Mouse (Mus musculus): ENCODE measurements around the gene Nelfb.
"Not testable (repeated sequence)": the region's sequence is repeated elsewhere in the genome, so short reads cannot be mapped to it uniquely, and the experiment has no call there.

Nelfb gene

GRCm38 (mm10) chr2:25211121-25211670, at the start of gene Nelfb:
Gene Nelfb (minus strand): TSS chr2:25211489.
- peak; percentile 83 for DNase-seq (ENCODE audit: low read depth)

- DNase-seq (ENCODE audit: low read depth) = no peak
Measured at GRCm38 (mm10) chr2:25258887-25259286, 47.6 kb upstream of the Nelfb start.

GRCm38 (mm10) chr2:25257250-25257649, 46.0 kb upstream of the Nelfb start:
- not testable (repeated sequence) for DNase-seq (ENCODE audit: low read depth)

GRCm38 (mm10) chr2:25256443-25257109, 45.3 kb upstream of the Nelfb start:
- DNase-seq (ENCODE audit: low read depth) = not testable (repeated sequence)

- DNase-seq (ENCODE audit: low read depth) = peak; percentile 45
Measured at GRCm38 (mm10) chr2:25255284-25255779, 44.0 kb upstream of the Nelfb start, which contains the start of gene Tmem203. Gene Tmem203 (plus strand): TSS chr2:25255439.

GRCm38 (mm10) chr2:25252331-25252730, 41.0 kb upstream of the Nelfb start:
- no peak for DNase-seq (ENCODE audit: low read depth)

- no peak for DNase-seq (ENCODE audit: low read depth)
Measured at GRCm38 (mm10) chr2:25246183-25247072, 35.1 kb upstream of the Nelfb start, which contains the start of gene AL732309.1. Gene AL732309.1 (minus strand): TSS chr2:25246863.

GRCm38 (mm10) chr2:25244144-25244543, 32.9 kb upstream of the Nelfb start:
- DNase-seq (ENCODE audit: low read depth) = no peak

GRCm38 (mm10) chr2:25243342-25243741, 32.1 kb upstream of the Nelfb start:
- no peak for DNase-seq (ENCODE audit: low read depth)

DNA sequence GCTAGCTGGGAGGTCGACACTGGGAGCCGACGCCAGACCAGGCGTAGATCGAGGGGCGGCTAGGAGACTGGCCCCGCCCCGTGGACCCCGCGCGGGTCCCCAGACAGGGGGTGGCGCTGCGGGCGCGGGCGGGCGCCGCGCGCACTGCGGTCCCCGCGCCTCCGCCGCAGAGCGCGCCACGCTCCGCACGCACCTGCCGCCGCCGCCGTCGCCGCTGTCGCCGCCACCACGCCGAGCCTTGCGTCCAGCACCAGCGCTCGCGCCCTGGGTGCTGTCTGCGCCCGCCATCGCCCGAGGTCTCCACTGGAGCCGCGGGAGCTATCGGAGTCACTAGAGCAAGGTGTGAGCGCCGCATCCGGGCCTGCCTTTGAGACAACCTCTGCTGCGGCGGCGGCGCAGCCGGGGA, 30.8 kb upstream of the Nelfb start, which contains the start of the genes Rnf208 and Cysrt1:
Gene Rnf208 (plus strand): TSS at position 155 of the 406 bp plus-strand sequence.
Gene Cysrt1 (minus strand): TSS at position 352 of the 406 bp plus-strand sequence.
- DNase-seq (ENCODE audit: low read depth) = no peak

DNA sequence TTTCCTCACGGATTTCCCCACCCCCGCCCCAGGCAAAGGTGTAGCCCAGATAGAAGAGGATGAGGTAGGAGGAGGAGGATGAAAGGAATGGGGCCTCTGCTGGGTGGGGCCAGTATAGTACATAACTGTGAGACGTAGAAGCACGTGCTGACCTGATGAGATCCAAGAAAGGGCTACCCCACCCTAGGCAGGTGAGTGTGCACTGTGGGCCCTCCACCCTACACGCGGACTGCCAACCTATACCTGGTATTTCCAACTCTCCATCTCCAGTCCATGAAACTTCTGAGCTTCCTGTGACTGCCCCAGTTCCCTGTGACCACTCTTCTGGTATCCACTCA, 30.1 kb upstream of the Nelfb start:
- no peak for DNase-seq (ENCODE audit: low read depth)

- DNase-seq (ENCODE audit: low read depth) = no peak
Measured at GRCm38 (mm10) chr2:25240723-25241437, 29.6 kb upstream of the Nelfb start.

DNA sequence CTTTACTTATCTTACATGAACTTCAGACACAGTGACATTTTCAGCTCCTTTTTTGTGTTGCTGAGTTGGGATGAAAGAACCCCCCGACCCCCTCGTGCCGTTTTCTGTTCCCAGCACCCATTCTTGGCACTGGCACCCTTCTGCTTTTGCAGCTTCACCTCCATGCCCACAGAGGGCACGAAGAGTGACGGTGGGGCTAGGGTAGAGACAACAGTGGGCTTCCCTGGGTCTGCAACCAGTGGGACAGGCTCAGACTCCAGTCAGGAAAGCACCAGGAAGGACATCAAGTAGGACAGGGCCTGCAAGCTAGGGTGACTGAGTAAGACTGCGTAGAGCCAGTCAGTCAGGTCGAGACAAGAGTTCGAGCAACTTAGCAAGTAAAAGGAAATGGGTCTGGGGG, 29.0 kb upstream of the Nelfb start:
- DNase-seq (ENCODE audit: low read depth) = no peak

DNA sequence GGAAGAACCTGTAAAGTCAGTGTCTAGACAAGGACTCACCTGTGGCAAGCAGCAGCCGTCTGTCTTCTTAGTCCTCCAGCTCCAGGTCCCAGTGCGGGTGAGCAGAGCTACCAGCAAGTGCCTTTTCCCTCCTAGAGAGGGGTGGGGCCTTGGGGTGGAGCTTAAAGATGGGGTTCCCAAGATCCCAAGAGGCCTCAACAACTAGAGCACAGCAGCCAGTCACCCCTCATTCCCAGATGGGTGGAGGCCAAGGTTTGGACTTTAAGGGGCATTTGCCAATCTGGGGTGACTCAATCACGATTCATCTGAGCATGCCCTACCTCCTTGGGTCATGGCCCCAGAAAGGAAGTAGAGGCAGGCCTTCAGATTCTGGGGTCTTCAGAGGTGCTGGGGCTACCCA, 28.5 kb upstream of the Nelfb start:
- no peak for DNase-seq (ENCODE audit: low read depth)

GRCm38 (mm10) chr2:25238106-25238505, 26.8 kb upstream of the Nelfb start:
- no peak for DNase-seq (ENCODE audit: low read depth)

- DNase-seq (ENCODE audit: low read depth) = no peak
Measured at GRCm38 (mm10) chr2:25237522-25237921, 26.2 kb upstream of the Nelfb start.

DNA sequence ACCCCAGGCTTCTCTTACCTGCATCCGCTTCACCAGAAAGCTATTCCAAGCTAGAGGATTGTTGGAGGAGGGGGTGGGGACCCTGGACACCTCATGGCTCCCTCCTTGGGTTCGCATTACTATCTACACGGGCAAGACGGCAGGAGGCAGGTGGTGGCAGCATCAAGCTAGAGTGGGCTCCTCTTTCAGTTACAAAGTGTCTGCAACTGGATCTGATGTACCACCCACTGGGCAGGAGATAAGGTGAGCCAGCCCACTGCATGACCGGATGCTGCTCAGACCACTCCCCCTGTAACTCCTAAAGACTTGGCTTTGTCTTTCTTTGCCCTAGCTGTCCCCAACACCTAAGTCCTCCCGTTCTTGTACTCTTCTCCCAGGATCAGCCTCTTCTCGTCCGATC, 25.3 kb upstream of the Nelfb start, which contains the start of gene Rnf224:
Gene Rnf224 (minus strand): TSS at position 174 of the 400 bp plus-strand sequence.
- no peak for DNase-seq (ENCODE audit: low read depth)

- no peak for DNase-seq (ENCODE audit: low read depth)
Measured at GRCm38 (mm10) chr2:25234551-25235220, 23.4 kb upstream of the Nelfb start.

DNA sequence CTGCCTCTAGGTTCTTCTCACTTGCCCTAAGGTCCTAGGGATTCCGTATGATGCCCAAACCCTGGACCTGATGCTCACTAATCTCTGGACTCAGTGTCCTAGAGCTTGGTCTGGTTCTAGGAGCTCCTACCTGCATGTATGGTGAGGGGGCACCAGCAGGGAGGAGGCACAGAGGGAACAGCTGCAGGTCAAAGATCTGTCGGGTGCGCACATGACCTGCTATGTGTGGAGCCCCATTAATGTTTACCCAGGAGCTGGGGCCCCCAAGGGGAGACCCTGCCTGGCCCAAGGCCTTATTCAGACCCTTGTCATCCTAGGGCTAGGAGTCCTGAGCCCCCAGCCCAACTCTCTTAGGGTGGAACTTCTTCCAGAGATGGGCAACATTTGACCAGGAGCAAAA, 22.8 kb upstream of the Nelfb start, which contains the start of gene Slc34a3:
Gene Slc34a3 (minus strand): TSS at position 315 of the 400 bp plus-strand sequence.
- no peak for DNase-seq (ENCODE audit: low read depth)

GRCm38 (mm10) chr2:25233421-25233820, 22.1 kb upstream of the Nelfb start:
- DNase-seq (ENCODE audit: low read depth) = no peak

DNA sequence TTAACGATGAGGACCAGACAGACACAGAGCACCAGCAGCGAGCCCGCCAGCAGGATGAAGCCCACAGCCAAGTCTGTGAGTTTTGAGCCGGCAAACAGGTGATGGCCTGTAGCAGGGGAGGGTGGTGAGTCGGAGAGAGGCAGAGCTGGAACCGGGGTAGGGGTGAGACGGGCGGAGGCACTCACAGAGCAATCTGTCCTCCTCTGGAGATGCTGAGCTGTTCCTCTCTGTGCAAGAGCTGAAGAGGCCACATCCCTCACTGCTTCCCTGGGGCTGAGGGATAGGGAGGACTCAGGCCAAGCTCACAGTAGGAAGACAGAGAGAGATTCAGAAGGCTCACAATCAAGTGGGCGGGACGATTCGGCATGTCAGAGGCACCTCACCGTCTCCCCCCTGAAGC, 19.7 kb upstream of the Nelfb start:
- DNase-seq (ENCODE audit: low read depth) = no peak
